Comparison of ENCODE assay signal across 12 mouse cellular contexts in genomic region chr2:75716046-75717016, GRCm38 (mm10). TPM values are rescaled to one million over a fixed set of nuclear protein-coding genes. Genes with fewer than 3 reads are reported as not detected.
DNase-seq lines count a peak whose midpoint lies in the region; ATAC-seq lines count a peak whose summit lies in the region.
"Had no signal": no experiment of that assay in that cellular context is flagged by ENCODE, and none has a peak within 500 bp of the region (broad histone marks: within the 10 kb centered on the region; RNA-seq: fewer than 3 reads in every experiment).

No protein-coding gene starts in this region.

- no peak overlapping the region for H3K4me2 ChIP-seq in kidney, embryonic 14.5 days (replicated peaks; ENCODE audit: low read depth, low read length)
- H3K4me2 ChIP-seq: neural tube, embryonic 13.5 days had no signal

- H3K4me3 ChIP-seq in kidney, embryonic 14.5 days (ENCODE audit: low read length), result no peak overlapping the region
- H3K4me3 ChIP-seq in embryonic facial prominence, embryonic 10.5 days, result no peak overlapping the region
- H3K4me3 ChIP-seq: neural tube, embryonic 13.5 days had no signal

- H3K4me1 ChIP-seq in kidney, embryonic 14.5 days (ENCODE audit: control insufficient read depth, insufficient read depth, low read length), result no peaks in the 10 kb centered on the region
- H3K4me1 ChIP-seq in embryonic facial prominence, embryonic 10.5 days, result peaks cover 14% of the 10 kb centered on the region
- H3K4me1 ChIP-seq: neural tube, embryonic 13.5 days had no signal

- H3K9ac ChIP-seq in kidney, embryonic 14.5 days (ENCODE audit: low read depth, low read length), result no peak overlapping the region
- H3K9ac ChIP-seq: neural tube, embryonic 13.5 days had no signal

- 51% methylated on average over 12 of the region's 12 CpGs for WGBS in kidney, embryonic 14.5 days
- WGBS in embryonic facial prominence, embryonic 10.5 days, result 50% methylated on average over 12 of the region's 12 CpGs

- no peak for DNase-seq in kidney, postnatal 4 days
- DNase-seq in brain, adult 2 months (ENCODE audit: low read depth, low spot score), result peak; percentile 93
- peak; percentile 21 for DNase-seq in embryonic facial prominence, embryonic 10.5 days (ENCODE audit: low spot score)
- DNase-seq in spleen, postnatal 36 days (ENCODE audit: low spot score in 2 of 2), result no peak
- no peak for DNase-seq in frontal cortex, postnatal 25 days (ENCODE audit: low spot score in 2 of 2)
- DNase-seq in spleen, postnatal 14 days (ENCODE audit: low spot score in 2 of 2), result no peak
- DNase-seq: heart, postnatal 14 days; layer of hippocampus, postnatal 36 days; thymus, postnatal 4 days had no signal

- H3K27me3 ChIP-seq in kidney, embryonic 14.5 days (ENCODE audit: control insufficient read depth, insufficient read depth, low read length), result no peaks in the 10 kb centered on the region
- H3K27me3 ChIP-seq in embryonic facial prominence, embryonic 10.5 days (replicated peaks; ENCODE audit: low read depth, poor library complexity, severe bottlenecking), result no peaks in the 10 kb centered on the region
- H3K27me3 ChIP-seq: neural tube, embryonic 13.5 days had no signal

- H3K27ac ChIP-seq in kidney, embryonic 14.5 days (ENCODE audit: low read depth, low read length), result no peak overlapping the region
- peak overlapping the region; percentile 66; the same call in 1 of the 2 replicates for H3K27ac ChIP-seq in embryonic facial prominence, embryonic 10.5 days (replicated peaks)
- H3K27ac ChIP-seq: neural tube, embryonic 13.5 days had no signal

- peak; percentile 24; the same call in 1 of the 2 replicates for ATAC-seq in kidney, embryonic 14.5 days (ENCODE audit: low FRiP score, low TSS enrichment)
- ATAC-seq in monocyte, adult 5-6 weeks (replicated peaks; ENCODE audit: insufficient number of reproducible peaks, low FRiP score, low TSS enrichment, poor library complexity, severe bottlenecking), result 0 out of 2 replicates have a peak, but pooled peaks have one; percentile 40

- no peaks in the 10 kb centered on the region for H3K9me3 ChIP-seq in kidney, embryonic 14.5 days (ENCODE audit: control insufficient read depth, low read length)
- H3K9me3 ChIP-seq in embryonic facial prominence, embryonic 10.5 days, result no peaks in the 10 kb centered on the region
- H3K9me3 ChIP-seq: neural tube, embryonic 13.5 days had no signal

- no peaks in the 10 kb centered on the region for H3K36me3 ChIP-seq in kidney, embryonic 14.5 days (ENCODE audit: control insufficient read depth, insufficient read depth, low read length)
- no peaks in the 10 kb centered on the region for H3K36me3 ChIP-seq in embryonic facial prominence, embryonic 10.5 days (replicated peaks)
- H3K36me3 ChIP-seq: neural tube, embryonic 13.5 days had no signal

RNA-seq across cellular contexts. Expression of gene Nfe2l2, which starts 11.9 kb away (rescaled TPM):
- polyA plus RNA-seq in kidney, embryonic 14.5 days (2014; fragmentation: Nextera tagmentation; extraction: Ambion mirVana), result 57.1 and 67.6 TPM in 2 replicates
- 33.0 and 33.7 TPM in 2 replicates for polyA plus RNA-seq in embryonic facial prominence, embryonic 10.5 days (2016; fragmentation: Nextera tagmentation; extraction: Ambion mirVana)
- 147 to 253 TPM (median 230 TPM) in 3 replicates for total RNA-seq in monocyte, adult 5-6 weeks (2017)

RNA-seq across cellular contexts. Expression of gene Hnrnpa3, which starts 57.3 kb away (rescaled TPM):
- polyA plus RNA-seq in kidney, embryonic 14.5 days (2014; fragmentation: Nextera tagmentation; extraction: Ambion mirVana), result 300 and 331 TPM in 2 replicates
- 364 and 384 TPM in 2 replicates for polyA plus RNA-seq in embryonic facial prominence, embryonic 10.5 days (2016; fragmentation: Nextera tagmentation; extraction: Ambion mirVana)
- total RNA-seq in monocyte, adult 5-6 weeks (2017), result 236 to 464 TPM (median 357 TPM) in 3 replicates

Comparison
In these comparisons a context has a peak if more than half of its experiments do, and no peak if none do; other contexts are left out.
1. DNase-seq: peak in brain, adult 2 months (single experiment) and embryonic facial prominence, embryonic 10.5 days (single experiment); none in kidney, postnatal 4 days (0 of 2), spleen, postnatal 36 days (0 of 2), frontal cortex, postnatal 25 days (0 of 2) and spleen, postnatal 14 days (0 of 2).